Mouse (Mus musculus): Measurements from ENCODE around the gene Mtif3.

Gene Mtif3

GRCm38 (mm10) chr5:146916273-146916672 lies 47.3 kb downstream of the Mtif3 start:
- WGBS, result 71% methylated on average over 8 of the region's 8 CpGs

- 23% methylated on average over 9 of the region's 9 CpGs for whole genome bisulfite sequencing
Observed at GRCm38 (mm10) chr5:146914088-146914766, 49.4 kb downstream of the Mtif3 start.

GRCm38 (mm10) chr5:146913355-146913754 lies 50.2 kb downstream of the Mtif3 start:
- 93% methylated on average over 7 of the region's 7 CpGs for WGBS

GRCm38 (mm10) chr5:146912206-146912605 lies 51.4 kb downstream of the Mtif3 start:
- 49% methylated on average over 9 of the region's 9 CpGs for WGBS

- WGBS, result 57% methylated on average over 11 of the region's 11 CpGs
Observed at GRCm38 (mm10) chr5:146908629-146909028, 55.0 kb downstream of the Mtif3 start.

- 64% methylated on average over 5 of the region's 5 CpGs for WGBS
Observed at GRCm38 (mm10) chr5:146907533-146907932, 56.1 kb downstream of the Mtif3 start.

GRCm38 (mm10) chr5:146905486-146906172 lies 58.0 kb downstream of the Mtif3 start:
- WGBS, result 28% methylated on average over 14 of the region's 14 CpGs

- 28% methylated on average over 8 of the region's 8 CpGs for WGBS
Observed at GRCm38 (mm10) chr5:146904404-146904803, 59.2 kb downstream of the Mtif3 start.
